Mouse (Mus musculus) frontal cortex, adult (tissue): ENCODE data around the gene Arhgap31.
"Not testable (repeated sequence)": the region's sequence is repeated elsewhere in the genome, so short reads cannot be mapped to it uniquely, and the experiment has no call there.

Experiments used
- ATAC-seq: cut with Nextera tagmentation; 2 replicates; pipeline ENCODE4 v1.9.2; 2017; ENCODE audit warnings: mild to moderate bottlenecking, moderate library complexity, mixed read lengths; ENCODE audit not compliant: low TSS enrichment

Gene Arhgap31

GRCm38 (mm10) chr16:38728576-38729132 lies 15.6 kb upstream of the Arhgap31 start:
- ATAC-seq = no peak

DNA sequence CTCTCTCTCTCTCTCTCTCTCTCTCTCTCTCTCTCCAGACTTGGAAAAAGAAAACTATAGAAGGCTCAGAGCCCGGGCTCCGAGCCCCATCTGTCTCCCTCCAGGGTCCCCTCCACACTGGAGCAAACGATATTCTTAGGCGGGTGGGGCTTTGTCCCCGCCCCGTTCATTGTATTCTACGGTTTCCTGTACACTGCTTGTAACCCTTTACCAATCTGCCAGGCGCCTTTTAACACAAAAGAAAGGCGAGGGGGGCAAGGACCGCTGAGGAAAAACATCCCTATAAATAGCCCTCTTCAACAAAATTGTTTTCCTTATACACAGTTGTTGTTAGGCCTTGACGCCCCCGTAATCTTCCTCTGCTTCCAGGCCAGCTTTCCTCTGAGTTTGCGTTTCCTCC lies 11.9 kb upstream of the Arhgap31 start:
- ATAC-seq = no peak

- no peak for ATAC-seq
Measured at GRCm38 (mm10) chr16:38724256-38724655, 11.2 kb upstream of the Arhgap31 start.

GRCm38 (mm10) chr16:38721377-38721776 lies 8.3 kb upstream of the Arhgap31 start:
- no peak for ATAC-seq

GRCm38 (mm10) chr16:38714259-38714526 lies 1.1 kb upstream of the Arhgap31 start:
- not testable (repeated sequence) for ATAC-seq

GRCm38 (mm10) chr16:38713404-38714258 lies 557 bp upstream of the Arhgap31 start:
- peak; percentile 21; the same call in 1 of the 2 replicates for ATAC-seq

- 0 out of 2 replicates have a peak, but pooled peaks have one; percentile 4 for ATAC-seq
Measured at GRCm38 (mm10) chr16:38712105-38712504, 969 bp downstream of the Arhgap31 start.

DNA sequence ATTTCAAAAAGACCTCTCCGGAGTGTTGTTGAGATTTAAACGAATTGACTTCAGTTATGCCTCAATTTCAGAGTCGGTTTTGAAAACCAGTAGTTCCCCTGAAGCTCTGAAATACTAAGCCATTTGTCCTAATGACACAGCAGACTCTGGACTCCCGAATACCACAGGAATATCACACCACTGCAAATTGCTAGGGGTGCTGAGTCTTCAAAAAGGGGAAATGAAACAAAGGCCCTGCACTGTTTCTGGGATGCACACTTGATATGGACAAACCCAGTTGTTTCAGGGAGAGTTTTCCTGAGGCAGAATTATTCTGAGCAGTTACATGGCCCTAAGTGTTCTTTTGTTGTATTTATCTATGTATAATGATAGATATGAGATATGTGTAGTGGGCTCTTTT lies 1.8 kb downstream of the Arhgap31 start:
- no peak for ATAC-seq

DNA sequence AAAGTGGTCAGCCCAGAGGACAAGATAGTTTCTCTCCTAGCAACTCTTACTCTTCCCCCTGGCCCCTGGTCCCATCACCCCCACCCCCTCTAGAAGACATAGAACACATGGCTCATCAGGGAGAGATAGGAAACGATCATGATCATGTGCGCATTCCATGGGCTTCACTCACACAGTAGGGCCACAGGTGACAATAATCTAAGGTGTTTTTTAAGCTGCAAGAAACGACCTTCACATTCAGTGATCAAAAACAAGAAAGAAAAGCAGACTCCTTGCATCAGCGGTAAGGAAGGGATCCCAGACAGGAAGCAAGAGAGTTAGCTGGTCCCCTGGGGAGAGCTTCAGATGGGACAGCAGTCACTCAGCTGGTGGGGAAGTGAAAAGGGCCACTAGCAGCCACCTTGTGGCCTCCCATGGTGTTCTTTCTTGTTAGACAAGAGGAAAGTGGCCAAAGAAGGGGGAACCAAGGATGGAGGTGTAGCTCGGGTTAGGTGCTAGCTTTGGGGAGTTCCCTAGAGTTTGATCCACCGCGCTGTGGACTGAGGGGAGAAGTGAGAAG lies 4.0 kb downstream of the Arhgap31 start:
- ATAC-seq = no peak

DNA sequence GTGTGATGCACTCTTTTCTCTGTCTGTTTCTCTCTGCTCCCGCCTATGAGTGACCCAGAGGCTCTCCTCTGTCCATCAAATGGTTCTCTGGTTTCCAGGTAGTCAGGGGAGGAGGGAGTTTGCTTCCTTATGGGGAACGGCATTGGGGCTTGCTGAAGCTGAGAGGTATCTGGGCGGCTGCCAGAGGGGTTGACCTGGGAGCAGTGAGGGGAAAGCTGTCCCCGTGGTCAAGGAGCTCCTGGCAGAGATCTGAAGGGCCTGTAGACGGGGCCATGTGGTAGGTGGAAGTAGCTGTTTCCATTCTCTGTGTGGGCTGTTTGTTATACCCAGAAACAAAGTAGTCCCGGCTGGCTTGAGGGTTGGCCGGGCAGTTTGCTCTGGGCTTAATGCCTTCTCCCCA lies 6.3 kb downstream of the Arhgap31 start:
- no peak for ATAC-seq

- peak; percentile 81 for ATAC-seq
Measured at GRCm38 (mm10) chr16:38705531-38706281, 7.4 kb downstream of the Arhgap31 start.

DNA sequence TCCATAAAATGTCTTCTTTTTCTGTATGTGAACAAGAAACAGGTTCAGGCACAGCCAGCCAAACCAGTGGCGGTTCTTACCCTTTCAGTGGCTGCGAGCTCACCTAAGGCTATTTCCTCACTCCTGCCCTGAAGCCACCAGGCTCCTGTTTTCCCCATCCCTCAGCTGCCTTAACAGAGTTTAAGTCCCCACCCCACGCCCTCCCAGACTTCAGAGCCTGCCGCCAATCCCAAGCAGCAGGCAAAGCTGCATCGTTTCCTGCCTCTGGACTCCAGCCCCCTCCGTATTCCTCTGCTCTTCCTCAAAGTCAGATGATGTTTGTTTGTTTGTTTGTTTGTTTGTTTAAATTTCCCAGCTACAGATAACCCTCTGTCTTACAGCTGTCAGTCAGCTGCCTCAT lies 9.6 kb downstream of the Arhgap31 start:
- no peak for ATAC-seq

- ATAC-seq = no peak
Measured at GRCm38 (mm10) chr16:38702316-38702715, 10.8 kb downstream of the Arhgap31 start.

DNA sequence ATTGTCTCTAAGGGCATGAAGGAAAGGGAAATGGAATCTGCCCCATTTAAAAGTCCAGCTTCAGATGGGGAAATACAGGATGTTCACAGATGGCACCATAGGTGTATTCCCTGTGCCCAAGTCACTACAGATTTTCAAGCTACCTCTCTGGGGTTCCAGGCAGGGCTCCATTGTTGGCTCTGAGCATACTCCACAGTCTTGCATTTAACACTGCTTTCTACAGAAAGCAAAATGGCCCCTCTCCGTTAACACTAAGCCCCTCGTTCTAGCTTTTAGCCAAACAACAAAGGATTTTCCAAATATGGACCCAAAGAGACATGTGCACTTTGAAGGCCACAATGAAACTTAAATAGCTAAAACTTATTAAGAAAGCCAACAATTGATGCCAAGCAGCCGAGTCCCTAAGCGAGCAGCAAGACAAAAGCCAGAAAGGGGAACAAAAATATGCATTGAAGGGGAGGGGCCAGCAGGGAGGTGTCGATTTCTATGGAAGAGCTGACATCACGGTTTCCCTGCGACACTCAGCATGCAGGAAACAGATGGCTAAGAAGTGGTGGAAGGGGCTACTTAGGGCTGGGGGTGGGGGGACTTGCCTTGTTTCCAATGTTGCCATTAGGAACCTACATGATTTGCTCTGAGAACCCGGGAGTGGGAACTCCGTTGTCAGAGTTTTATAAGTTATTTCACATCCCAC lies 11.4 kb downstream of the Arhgap31 start:
- no peak for ATAC-seq

- no peak for ATAC-seq
Measured at GRCm38 (mm10) chr16:38700392-38701162, 12.5 kb downstream of the Arhgap31 start.

- ATAC-seq = no peak
Measured at GRCm38 (mm10) chr16:38697611-38698010, 15.5 kb downstream of the Arhgap31 start.

- ATAC-seq = no peak
Measured at GRCm38 (mm10) chr16:38695557-38695956, 17.5 kb downstream of the Arhgap31 start.

- ATAC-seq = peak; percentile 64
Measured at GRCm38 (mm10) chr16:38694906-38695540, 18.1 kb downstream of the Arhgap31 start.

- ATAC-seq = no peak
Measured at GRCm38 (mm10) chr16:38690501-38690900, 22.6 kb downstream of the Arhgap31 start.

GRCm38 (mm10) chr16:38689786-38690185 lies 23.3 kb downstream of the Arhgap31 start:
- ATAC-seq = no peak
